Mouse (Mus musculus): ENCODE results near the gene Nfkb1.

The Nfkb1 gene

DNA sequence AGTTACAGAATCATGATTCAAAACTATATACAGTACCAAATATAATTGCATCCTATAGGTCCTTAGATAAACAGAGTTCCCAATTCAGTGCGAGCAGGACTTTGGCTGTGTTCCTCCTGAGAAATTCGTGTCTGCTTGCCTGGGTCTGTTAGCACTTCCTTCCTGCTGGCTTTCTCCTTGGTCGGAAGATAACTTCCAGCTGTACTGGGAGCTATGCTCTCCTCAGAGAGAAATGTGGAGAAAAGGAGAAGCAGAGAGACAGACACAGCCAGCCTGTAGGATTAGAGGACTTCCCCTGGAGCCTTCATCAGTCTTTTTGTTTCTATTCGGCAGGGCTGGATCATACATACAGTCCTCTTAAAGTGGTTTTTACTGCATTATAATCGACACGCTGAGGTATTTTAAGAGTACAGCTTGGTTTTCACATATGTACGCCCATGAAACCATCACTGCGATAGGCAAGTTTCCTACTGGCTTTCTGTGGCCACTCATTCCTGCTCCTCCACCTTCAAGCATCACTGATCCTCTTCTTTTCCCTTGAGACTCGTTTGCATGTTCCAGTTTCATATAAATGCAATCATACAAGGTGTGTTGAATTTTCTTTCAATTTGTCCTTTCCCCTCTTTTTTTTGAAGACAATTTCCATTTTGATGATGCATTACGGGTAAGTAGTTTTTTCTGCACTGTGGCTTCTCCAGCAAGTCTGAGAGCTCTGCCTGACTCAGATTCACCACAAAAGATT, 8.3 kb upstream of the Nfkb1 start:
- DNase-seq: peak; percentile 14

DNA sequence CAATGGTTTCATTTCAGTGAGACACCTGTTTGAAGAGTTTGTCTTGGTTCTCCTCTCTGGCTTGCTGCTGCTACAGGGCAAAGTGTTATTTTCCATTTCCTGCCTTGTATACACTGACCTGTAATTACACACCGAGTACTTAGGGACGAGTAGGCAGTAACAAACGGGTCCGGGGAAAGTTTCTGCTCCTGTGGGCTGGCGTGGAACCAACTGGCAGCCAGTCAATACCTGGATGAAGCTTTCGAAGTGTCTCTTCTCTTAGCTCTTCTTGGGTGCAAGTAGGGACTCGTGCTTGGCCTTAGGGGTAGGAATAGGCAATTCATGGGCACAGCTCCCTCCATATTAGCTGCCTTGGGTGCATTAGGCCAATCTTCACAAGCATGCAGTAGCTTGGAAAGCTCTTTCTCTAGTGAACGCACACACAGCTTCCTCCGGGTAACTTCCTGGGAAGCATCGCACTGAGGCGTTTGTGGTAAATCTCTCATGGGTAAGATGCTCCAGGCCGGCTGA, 7.2 kb upstream of the Nfkb1 start:
- DNase-seq: no peak

GRCm38 (mm10) chr3:135696262-135696661, 4.9 kb upstream of the Nfkb1 start:
- no peak for DNase-seq

DNA sequence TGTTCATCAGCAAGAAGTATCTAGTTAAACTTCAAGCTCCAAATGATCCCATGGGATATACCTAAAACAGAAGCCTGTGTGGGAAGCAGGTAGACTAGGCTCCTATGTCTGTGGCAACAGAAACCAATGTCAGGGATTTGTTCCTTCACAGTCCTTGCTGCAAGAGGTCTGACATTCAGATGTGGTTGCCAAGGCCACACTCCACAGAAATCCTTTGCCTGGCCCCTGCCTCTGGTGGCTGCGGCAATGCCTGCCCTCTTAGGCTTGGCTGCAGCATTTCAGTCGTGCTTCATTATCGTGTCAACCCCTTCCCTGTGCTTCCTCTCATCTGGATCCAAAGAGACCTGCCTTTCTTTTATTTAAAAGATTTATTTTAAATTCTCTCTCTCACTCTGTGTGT, 1.7 kb upstream of the Nfkb1 start:
- DNase-seq: peak; percentile 21

DNA sequence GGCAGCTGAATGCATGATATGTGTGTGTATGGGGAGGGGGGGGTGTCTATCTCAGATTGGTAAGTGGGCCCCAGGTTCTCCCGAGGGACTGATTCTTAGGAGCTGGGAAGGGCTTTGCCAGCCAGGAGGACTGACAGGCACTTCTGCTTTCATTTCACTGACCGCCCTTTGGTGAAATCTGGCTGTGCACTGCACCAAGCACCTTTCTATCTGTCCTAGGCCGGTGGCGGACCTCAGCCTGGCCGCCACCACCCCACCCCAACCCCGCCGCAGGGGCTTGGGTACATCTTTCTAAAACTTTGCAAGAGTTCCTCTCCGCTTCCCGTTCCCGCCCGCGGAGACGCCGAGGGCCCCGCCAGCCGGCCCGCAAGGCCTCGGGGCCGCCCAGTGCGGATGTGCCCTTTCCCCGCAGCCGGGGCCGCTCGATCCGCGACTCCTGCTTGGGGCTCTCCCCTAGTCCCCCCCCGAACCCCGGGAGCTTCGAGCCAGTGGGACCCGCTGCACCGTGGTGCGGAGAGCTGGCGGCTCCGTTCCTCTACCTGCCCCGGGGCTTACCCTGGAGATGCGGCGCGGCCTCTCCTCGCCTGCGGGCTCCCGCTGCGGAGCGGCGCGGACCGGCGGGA, 668 bp downstream of the Nfkb1 start:
- peak; percentile 62 for DNase-seq

DNA sequence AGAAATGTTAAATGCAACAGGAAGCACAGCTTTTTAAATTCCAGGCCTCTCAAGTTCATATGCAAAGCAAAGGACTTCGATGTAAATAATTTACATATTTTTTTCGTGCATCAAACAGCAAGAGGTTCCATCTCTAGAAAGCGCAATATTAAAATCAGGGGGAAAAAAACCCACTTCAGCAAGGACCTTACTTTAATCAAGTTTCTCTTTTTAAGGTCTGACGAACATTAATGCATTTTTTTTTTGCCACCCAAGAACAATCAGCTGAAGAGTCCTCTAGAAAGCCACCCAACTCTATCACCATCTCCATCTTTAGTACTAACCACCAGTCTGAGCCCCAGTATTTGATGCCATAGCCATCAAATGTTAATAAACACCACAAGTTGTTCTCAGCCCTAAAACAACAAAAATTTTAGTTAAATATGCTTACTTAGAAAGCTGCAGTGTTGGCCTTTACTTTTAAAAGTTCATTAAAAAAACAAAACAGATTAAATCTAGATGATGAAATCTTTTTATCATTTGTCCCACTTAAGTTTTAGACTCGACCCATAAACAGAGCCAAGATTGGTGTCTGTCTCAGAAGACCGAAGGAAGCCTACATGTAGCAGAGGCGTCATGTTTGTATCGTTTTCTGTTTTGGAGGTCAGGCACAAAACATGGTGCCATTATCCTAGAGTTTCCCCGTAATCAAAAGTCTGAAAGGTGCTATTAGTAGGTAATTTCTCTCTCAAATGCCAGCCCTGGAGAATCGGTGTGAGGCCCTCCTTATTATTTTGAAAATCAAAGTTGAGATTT, 1.4 kb downstream of the Nfkb1 start:
- no peak for DNase-seq

- DNase-seq: no peak
Measured at GRCm38 (mm10) chr3:135688970-135689772, 2.2 kb downstream of the Nfkb1 start.

DNA sequence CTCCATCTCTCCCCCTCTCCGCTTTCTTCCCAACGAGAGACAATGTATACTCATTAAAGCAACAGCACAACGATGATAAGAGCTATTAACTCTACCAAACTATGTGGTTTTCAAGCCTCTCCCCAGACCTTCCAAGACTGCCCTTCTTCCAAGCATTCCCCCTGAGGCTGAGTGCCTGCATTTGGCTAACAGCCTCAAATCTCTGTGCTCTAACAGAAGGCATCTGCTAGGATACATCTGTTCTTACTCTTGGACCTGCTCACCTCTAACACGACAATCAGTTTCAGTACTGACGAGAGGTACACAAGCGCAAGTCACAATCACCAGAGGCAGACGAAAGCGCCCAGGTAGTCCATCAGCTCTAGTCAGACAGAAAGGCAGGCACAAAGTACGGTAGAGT, 3.4 kb downstream of the Nfkb1 start:
- DNase-seq: no peak

DNA sequence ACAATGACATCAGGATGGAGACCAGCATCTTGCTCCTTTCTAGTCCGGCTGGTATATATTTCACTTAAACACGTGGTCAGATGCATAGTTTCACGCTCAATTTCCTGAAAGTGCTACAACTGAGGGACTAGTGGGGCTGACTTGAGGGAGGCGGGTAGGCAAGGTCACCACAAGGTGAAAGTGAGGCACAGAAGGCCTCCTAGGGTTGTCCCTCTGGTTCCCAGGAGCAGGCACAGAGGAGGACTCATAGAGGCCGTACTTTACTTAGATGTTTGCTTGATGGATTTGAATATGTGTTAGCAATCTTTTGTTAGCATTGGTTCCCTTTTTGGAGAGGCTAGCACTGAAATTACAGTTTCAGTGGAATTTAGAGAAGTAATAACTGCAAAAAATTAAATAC, 4.9 kb downstream of the Nfkb1 start:
- DNase-seq: no peak

DNA sequence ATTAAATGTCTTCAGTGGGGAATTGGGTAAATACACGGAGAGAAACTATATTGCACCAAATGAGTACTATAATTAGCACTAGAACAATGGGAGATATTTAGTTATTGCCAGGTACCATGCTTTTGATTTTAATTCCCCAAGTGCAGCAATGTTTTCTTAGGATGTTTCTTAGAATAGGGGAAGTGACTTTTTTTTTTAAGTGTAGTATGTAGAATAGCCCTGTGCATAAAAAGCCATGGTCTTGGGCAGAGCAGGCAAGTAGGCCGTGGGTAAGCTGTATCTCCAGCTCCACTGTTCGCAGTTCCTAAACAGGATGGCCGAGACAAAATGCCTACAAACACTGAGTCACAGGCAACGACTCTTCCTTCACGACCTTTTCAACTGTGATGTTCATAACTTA, 8.1 kb downstream of the Nfkb1 start:
- no peak for DNase-seq

- DNase-seq: no peak
Measured at GRCm38 (mm10) chr3:135682240-135682639, 9.1 kb downstream of the Nfkb1 start.

DNA sequence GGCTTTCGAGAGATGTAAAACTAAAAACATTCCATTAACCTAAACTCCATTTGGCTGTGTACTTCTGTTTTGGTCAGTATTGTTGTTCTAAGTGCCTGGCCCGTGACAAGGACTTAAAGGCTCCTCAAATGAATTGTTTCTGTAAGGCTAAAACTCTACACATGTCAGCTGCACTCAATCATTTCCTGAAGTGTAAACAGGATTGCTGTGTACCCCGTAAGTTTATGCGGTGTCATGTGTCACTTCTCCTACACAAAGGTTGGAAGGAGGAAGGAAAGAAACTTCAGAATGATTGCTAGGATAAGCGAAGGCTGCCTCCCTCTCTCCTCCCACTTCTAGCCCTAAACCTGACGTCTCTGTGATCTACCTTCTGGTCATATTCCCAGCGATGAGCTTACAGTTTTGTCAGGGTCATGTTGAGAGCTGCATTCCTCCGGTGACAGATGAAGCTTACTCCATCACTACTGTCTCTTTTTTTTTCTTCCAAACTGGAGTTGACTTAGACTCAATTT, 10.0 kb downstream of the Nfkb1 start:
- DNase-seq: peak; percentile 13

GRCm38 (mm10) chr3:135680213-135680843, 11.0 kb downstream of the Nfkb1 start:
- no peak for DNase-seq

DNA sequence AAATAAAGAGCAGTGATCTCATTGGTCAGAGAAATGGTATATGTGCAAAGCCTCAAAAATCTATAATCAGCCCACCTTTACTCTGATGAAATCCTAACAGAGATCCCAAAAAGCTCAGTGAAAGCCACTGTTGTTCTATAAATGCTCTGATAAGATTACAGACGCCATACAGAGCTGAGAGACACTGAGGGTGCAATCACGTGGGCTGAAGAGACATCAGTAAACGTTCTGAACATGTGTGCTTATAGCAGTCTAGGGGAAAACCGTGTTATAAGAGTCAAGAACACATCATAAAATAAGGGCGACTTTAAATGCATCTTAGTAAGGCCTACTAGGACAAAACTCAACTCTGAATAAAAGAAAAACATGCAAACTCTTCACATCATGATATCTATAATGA, 14.3 kb downstream of the Nfkb1 start:
- DNase-seq: no peak

DNA sequence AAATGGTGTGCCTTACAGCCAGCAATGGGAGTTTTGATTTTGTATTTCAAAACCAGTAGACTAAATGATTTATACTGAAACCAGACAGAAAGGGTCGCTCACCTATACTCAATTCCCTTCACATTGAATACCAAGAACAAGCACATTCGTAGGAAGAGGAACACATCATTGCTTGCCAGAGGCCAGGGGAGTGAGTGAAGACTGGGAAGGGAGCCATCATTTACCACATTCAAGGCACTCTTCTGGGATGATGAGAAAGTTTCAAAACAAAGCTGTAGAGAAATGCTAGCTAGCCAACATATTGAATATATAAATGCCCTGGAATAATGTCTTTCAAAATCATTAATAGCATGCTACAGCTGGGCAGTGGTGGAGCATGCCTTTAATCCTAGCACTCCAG, 15.0 kb downstream of the Nfkb1 start:
- DNase-seq: no peak

GRCm38 (mm10) chr3:135675480-135675879, 15.9 kb downstream of the Nfkb1 start:
- no peak for DNase-seq

DNA sequence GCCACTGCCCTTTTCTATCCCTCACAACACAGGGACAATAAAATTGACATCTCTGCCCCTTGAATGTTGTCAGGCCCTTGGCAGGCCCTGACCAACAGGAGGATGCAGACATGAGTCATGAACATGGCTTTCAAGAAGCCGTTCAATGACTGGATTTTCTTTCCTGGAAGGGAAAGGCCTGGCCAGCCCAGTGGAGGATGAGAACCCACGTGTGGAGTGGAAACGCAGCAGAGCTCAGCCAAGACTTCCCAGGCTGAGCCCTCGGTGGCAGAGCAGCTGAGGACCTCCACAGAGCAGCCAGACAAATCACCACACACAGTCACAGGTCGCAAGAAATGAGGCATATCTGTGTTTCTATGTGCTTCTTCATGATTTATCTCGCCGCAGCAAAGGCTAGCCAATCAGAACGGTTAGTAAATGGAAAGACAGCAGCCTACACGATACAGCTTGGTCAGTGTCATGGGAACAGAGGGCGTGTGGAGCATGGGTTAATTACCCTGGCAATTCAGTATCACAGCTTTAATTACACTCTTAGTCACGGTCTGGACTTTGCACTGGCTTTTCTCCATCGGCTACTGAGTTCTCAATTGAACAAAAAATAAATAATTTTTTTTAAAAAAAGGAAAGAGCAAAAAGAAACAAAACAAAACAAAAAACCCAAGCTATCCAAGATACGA, 16.5 kb downstream of the Nfkb1 start:
- DNase-seq: peak; percentile 24

- DNase-seq: peak; percentile 80
Measured at GRCm38 (mm10) chr3:135673695-135674094, 17.7 kb downstream of the Nfkb1 start.

GRCm38 (mm10) chr3:135673041-135673440, 18.3 kb downstream of the Nfkb1 start:
- no peak for DNase-seq

DNA sequence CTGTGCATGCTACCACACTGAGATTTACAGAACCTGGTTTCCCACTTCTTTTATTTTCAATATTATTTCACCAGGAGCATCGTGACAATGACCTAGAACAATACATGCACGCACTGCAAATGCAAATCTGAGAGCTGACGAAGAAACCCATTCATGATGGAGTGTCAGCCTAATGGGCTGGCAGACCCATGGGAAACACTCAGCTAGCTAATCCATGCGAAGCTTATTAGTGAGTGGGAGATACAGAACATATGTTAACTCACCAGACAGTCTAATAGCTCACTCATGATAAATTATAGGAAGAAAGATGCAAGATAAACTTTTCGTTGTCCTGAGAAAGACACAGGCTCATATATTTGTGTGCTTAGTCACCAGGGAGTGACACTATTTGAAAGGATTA, 19.2 kb downstream of the Nfkb1 start:
- DNase-seq: no peak

DNA sequence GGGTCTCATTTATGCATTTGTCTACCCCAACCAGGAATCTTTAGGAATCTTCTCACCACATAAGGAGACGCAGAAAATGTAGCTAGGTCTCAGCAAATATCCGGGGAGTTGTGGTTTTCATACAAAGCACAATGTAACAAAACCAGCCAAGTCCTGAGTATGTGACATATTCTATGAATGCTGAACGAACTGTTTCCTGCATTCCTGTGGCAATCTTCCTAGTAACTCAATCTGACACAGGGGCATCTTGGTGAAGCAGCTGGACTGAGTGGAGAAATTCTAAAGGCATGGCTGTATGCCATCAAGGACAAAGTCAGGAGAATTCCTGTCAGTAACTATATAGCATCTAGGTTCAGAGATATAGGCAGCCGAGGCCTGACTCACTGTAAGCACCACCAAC, 20.5 kb downstream of the Nfkb1 start:
- no peak for DNase-seq

GRCm38 (mm10) chr3:135667084-135667483, 24.3 kb downstream of the Nfkb1 start:
- no peak for DNase-seq
